Mouse (Mus musculus) forebrain, embryonic 11.5 days (tissue): ENCODE results near the gene Nsg2. TPM values are rescaled to one million over a fixed set of nuclear protein-coding genes. Genes with fewer than 3 reads are reported as not detected.
A peak's percentile ranks its signal among the peaks of the same experiment; 100 is the strongest.

Experiments
- ATAC-seq: fragments of 200-750 bp; cut with Nextera tagmentation; replicated peaks from 2 replicates; pipeline ENCODE4 v1.8.0; 2017; ENCODE audit warnings: moderate TSS enrichment; ENCODE audit not compliant: low FRiP score
- DNase-seq: peaks from one replicate; pipeline ENCODE4 v3.0.0-alpha.2; 2017; ENCODE audit warnings: low spot score
- H3K27ac ChIP-seq: fragments of 300-500 bp; sonication (generic); 2 replicates; pipeline ENCODE4 v1.5.1; 2014; ENCODE audit warnings: low read depth, low read length
- H3K27me3 ChIP-seq: fragments of 300-500 bp; sonication (generic); 2 replicates; pipeline ENCODE4 v1.6.1; 2014; ENCODE audit warnings: mild to moderate bottlenecking, low read length, mixed read lengths; ENCODE audit not compliant: control insufficient read depth, insufficient read depth
- H3K36me3 ChIP-seq: fragments of 300-500 bp; sonication (generic); 2 replicates; pipeline ENCODE4 v1.6.1; 2014; ENCODE audit warnings: mild to moderate bottlenecking, low read length, moderate library complexity, mixed read lengths; ENCODE audit not compliant: control insufficient read depth, insufficient read depth
- H3K4me1 ChIP-seq: fragments of 300-500 bp; sonication (generic); replicated peaks from 2 replicates; pipeline ENCODE4 v1.6.1; 2014; ENCODE audit warnings: low read length, mixed read lengths; ENCODE audit not compliant: control insufficient read depth, insufficient read depth
- H3K4me2 ChIP-seq: fragments of 300-500 bp; sonication (generic); 2 replicates; pipeline ENCODE4 v1.6.1; 2014; ENCODE audit warnings: low read depth, mild to moderate bottlenecking, low read length, moderate library complexity, mixed read lengths; ENCODE audit not compliant: severe bottlenecking
- H3K4me3 ChIP-seq: fragments of 300-500 bp; sonication (generic); 2 replicates; pipeline ENCODE4 v1.5.1; 2014; ENCODE audit warnings: low read depth, low read length
- H3K9ac ChIP-seq: fragments of 300-500 bp; sonication (generic); 2 replicates; pipeline ENCODE4 v1.6.1; 2014; ENCODE audit warnings: low read length
- H3K9me3 ChIP-seq: fragments of 300-500 bp; sonication (generic); 2 replicates; pipeline ENCODE4 v1.6.1; 2016; ENCODE audit warnings: low read length, mixed read lengths; ENCODE audit not compliant: control insufficient read depth
- WGBS: fragments of 180-500 bp; shearing (Covaris S2); extraction: QIAGEN DNeasy Blood & Tissue Kit; methylation state at CpG from one replicate; pipeline ENCODE4 v1.1.7; 2014; 5-methylcytosine and 5-hydroxymethylcytosine counted together
- polyA plus RNA-seq: library from polyadenylated mRNA; unstranded; fragments of >200 nt; fragmentation: Nextera tagmentation; extraction: Ambion mirVana; gene quantifications from 2 replicates; pipeline ENCODE4 v1.2.1, GENCODE M21; 2014

The Nsg2 gene
- polyA plus RNA-seq, 1 experiment from 2014 or later: 24.9 TPM

DNA sequence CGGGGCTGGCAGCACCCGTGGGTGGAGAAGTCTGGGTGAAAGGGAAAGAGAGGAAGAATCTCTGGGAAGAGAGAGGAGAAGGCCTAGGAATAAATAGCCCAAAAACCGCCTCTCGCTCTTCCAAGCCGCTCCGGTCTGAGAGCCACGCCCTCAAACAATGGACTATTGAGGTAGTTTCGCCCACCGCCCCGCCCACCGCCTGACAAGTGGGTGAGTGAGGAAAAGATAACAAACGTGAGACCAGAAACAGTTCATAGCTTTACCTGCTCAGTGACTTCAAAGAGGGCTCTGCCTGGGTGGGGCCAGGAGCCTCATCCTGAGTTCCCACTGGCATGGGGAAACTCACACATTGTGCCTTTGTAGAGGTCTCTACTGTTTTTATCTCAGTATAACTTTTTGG, 102.7 kb downstream of the Nsg2 start:
- H3K4me2 ChIP-seq: peak overlapping the region; percentile 34; the same call in 1 of the 2 replicates
- no peak for ATAC-seq

DNA sequence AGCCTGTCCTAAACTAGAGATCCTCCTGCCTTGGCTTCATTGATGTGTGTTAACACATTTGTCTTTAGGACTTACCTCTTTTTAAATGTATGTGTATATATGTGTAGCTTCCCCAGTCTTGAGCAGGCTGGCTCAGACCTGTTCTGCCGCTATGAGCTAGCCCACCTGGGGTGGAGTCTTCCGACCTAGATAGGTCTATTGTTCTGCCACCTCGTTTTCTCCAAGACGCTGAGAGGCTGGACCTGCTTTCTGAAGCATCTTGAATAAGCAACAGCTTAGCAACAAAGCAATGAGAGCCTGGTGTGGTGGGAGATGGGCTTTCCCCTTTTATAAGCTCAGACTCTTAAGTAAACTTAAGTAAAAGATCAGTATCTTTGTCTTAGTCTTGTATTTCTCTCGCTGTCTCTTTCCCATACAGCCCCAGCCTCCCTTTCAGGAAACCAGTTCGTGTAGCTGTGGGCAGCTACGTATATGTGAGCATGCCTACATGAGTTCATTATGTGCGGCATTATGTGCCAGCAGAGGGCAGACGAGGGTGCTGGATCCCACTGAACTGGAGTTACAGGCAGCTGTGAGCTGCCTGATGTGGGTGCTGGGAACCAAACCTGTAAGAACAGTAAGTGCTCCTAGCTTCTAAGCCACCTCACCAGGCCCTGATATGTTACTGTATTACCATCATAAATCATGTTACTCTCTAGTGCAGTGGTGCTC, 104.3 kb downstream of the Nsg2 start:
- no peak for ATAC-seq
- peaks cover 15% of the 10 kb centered on the region for H3K4me1 ChIP-seq
- no peak overlapping the region for H3K9ac ChIP-seq
- no peak overlapping the region for H3K27ac ChIP-seq
- 51% methylated on average over 9 of the region's 9 CpGs for WGBS
- H3K9me3 ChIP-seq: no peaks in the 10 kb centered on the region
- no peak overlapping the region for H3K4me3 ChIP-seq
- no peak for DNase-seq
- H3K4me2 ChIP-seq: no peak overlapping the region
- no peaks in the 10 kb centered on the region for H3K27me3 ChIP-seq
- no peaks in the 10 kb centered on the region for H3K36me3 ChIP-seq

More for the DNA sequence above, 102.7 kb downstream of the Nsg2 start:
- peaks cover 15% of the 10 kb centered on the region for H3K4me1 ChIP-seq
- 16% methylated on average over 12 of the region's 12 CpGs for WGBS
- H3K27me3 ChIP-seq: no peaks in the 10 kb centered on the region
- no peaks in the 10 kb centered on the region for H3K9me3 ChIP-seq
- peak overlapping the region; percentile 39; the same call in 1 of the 2 replicates for H3K9ac ChIP-seq
- H3K4me3 ChIP-seq: no peak overlapping the region
- no peaks in the 10 kb centered on the region for H3K36me3 ChIP-seq
- no peak overlapping the region for H3K27ac ChIP-seq
- DNase-seq: peak; percentile 59

DNA sequence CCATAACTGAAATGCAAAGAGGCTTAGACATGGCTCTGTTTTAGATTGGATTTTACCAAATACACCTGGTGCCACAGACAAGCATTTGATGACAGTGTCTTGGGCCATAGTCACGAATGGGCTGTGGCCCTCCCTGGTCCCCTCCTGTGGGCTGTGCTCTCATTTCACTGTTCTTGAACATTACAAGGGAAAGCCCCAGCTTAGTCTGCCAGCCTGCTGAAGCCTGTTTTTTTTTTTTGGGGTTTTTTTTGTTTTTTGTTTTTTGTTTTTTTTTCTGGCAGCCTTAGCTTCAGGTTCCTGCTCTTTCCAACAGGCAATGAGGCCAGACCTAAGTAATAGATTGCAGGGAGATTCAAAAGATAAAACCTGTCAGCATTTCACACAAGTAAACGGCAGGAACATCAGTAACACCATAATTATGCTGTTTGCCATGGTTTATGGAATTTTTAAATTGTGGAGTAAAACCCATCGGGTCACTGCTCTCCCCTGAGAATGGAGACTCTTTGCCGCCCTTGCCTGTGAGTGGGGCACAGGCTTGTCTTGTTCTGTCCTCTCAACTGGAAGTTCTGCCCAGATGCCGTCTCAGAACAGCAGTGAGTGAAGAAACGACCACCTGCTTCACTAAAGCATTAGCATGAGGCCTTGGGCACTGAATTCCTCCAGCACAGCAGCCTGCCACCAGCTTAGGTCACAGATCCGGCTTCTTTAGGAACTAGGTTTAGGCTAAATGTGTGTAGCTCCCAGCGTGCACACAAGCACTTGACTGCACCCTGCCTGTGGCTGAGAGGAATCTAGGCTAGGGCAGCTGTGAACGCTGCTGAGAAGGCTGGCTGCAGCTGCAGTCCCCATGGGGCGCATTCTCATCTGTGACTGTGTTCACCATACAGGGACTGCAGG, 105.7 kb downstream of the Nsg2 start:
- 35% methylated on average over 10 of the region's 10 CpGs for WGBS
- no peak overlapping the region for H3K4me3 ChIP-seq

DNA sequence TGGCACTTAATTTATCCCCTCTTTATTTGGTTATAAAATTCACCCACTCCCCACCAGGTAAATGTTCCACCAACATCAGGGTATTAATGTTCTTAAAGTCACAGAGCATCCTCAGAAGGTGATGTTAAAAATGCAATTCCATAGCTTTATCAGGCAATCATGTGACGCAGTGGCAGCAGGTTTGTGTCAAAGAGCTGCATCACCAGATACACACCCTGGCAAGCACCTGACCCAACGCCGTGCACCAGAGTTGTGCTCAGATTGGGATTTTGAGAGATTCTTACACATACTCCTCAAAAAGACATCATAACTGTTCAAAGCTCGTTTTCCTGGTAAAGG, 106.4 kb downstream of the Nsg2 start:
- H3K4me3 ChIP-seq: no peak overlapping the region
- ATAC-seq (no peak; the same call in 1 of the 2 replicates), DNase-seq (no peak)
- 89% methylated on average over 4 of the region's 4 CpGs for WGBS
- no peaks in the 10 kb centered on the region for H3K9me3 ChIP-seq
- no peak overlapping the region for H3K27ac ChIP-seq
- H3K27me3 ChIP-seq: no peaks in the 10 kb centered on the region
- H3K4me1 ChIP-seq: peaks cover 15% of the 10 kb centered on the region
- H3K9ac ChIP-seq: no peak overlapping the region
- no peaks in the 10 kb centered on the region for H3K36me3 ChIP-seq
- H3K4me2 ChIP-seq: no peak overlapping the region

More for the DNA sequence above, 105.7 kb downstream of the Nsg2 start:
- H3K36me3 ChIP-seq: no peaks in the 10 kb centered on the region
- ATAC-seq (peak; percentile 58; the same call in 1 of the 2 replicates), DNase-seq (peak; percentile 58)
- H3K27me3 ChIP-seq: no peaks in the 10 kb centered on the region
- H3K9me3 ChIP-seq: no peaks in the 10 kb centered on the region
- H3K4me2 ChIP-seq: no peak overlapping the region
- H3K4me1 ChIP-seq: peaks cover 15% of the 10 kb centered on the region
- H3K27ac ChIP-seq: no peak overlapping the region
- no peak overlapping the region for H3K9ac ChIP-seq

DNA sequence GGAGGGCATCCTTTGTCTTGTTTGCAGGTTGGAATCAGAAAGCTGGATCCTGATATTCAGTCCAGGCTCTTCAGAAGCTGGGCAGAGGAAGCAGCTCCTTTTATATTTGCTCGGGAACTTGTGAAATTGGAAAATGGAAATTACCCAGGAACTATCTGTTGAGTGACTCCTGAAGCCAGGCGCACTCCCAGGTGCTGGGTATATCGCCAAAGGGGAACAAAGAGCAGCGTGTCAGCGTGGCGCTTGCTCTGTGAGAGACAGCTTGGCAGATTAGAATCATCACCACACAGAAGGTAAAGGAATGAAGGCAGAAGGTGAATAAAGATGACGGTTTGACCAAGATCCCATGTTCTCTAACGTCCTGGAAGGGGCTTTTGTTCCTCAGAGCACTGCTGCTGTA, 108.2 kb downstream of the Nsg2 start:
- no peak overlapping the region for H3K4me2 ChIP-seq
- H3K4me1 ChIP-seq: peaks cover 17% of the 10 kb centered on the region; the same call in 1 of the 2 replicates
- H3K27me3 ChIP-seq: no peaks in the 10 kb centered on the region
- no peak overlapping the region for H3K4me3 ChIP-seq
- ATAC-seq: no peak
- DNase-seq: no peak
- H3K9ac ChIP-seq: no peak overlapping the region
- 58% methylated on average over 8 of the region's 8 CpGs for WGBS
- no peak overlapping the region for H3K27ac ChIP-seq
- H3K9me3 ChIP-seq: no peaks in the 10 kb centered on the region
- no peaks in the 10 kb centered on the region for H3K36me3 ChIP-seq

Other genes starting within 250 kb of the Nsg2 start
- gene Cpeb4, start 128.3 kb upstream of the Nsg2 start, polyA plus RNA-seq: 8.7 and 10.2 TPM in 2 replicates
- 0.09 and 0.17 TPM in 2 replicates for gene 4930524B15Rik, start 34.9 kb upstream of the Nsg2 start, polyA plus RNA-seq
- gene Il9r, start 199.8 kb downstream of the Nsg2 start, polyA plus RNA-seq: not detected in 2 replicates
- gene Snrnp25, start 205.0 kb downstream of the Nsg2 start, polyA plus RNA-seq: 86.2 and 92.7 TPM in 2 replicates
- gene Rhbdf1, start 221.8 kb downstream of the Nsg2 start, polyA plus RNA-seq: 20.4 and 21.3 TPM in 2 replicates
- 27.7 and 28.0 TPM in 2 replicates for gene Mpg, start 226.0 kb downstream of the Nsg2 start, polyA plus RNA-seq